Mouse (Mus musculus) heart, adult 8-10 months (tissue): ENCODE results near the gene Mpv17. TPM values are rescaled to one million over a fixed set of nuclear protein-coding genes. Genes with fewer than 3 reads are reported as not detected.

Experiments
- DNase-seq: peaks from one replicate; pipeline ENCODE4 v3.0.0; 2022; ENCODE audit warnings: low spot score
- total RNA-seq, 4 experiments: library from RNA; stranded (reverse); gene quantifications; 2 replicates each; pipeline ENCODE4 v1.2.4; 2022

Gene Mpv17
- total RNA-seq, 4 experiments from 2014 or later: 48.1 to 63.1 (median 53.9) TPM

GRCm38 (mm10) chr5:31108000-31108490 lies 46.0 kb downstream of the Mpv17 start, which contains the start of gene Slc30a3:
TSS of gene Slc30a3 (minus strand) at chr5:31108237.
- no peak for DNase-seq

GRCm38 (mm10) chr5:31105814-31106335 lies 48.2 kb downstream of the Mpv17 start, which contains the start of gene Dnajc5g:
TSS of gene Dnajc5g (plus strand) at chr5:31106285.
- no peak for DNase-seq

GRCm38 (mm10) chr5:31095711-31096480 lies 58.2 kb downstream of the Mpv17 start:
- no peak for DNase-seq

GRCm38 (mm10) chr5:31094799-31095691 lies 59.0 kb downstream of the Mpv17 start:
- DNase-seq: peak; percentile 67

GRCm38 (mm10) chr5:31094100-31094798 lies 59.8 kb downstream of the Mpv17 start:
- no peak for DNase-seq

- no peak for DNase-seq
These were observed 60.7 kb downstream of the Mpv17 start for GRCm38 (mm10) chr5:31093151-31094041.

GRCm38 (mm10) chr5:31092231-31092975 lies 61.6 kb downstream of the Mpv17 start:
- no peak for DNase-seq

Other genes starting within 250 kb of the Mpv17 start
- 100 to 1,000 TPM; 140 to 164 (median 156) TPM for gene Ost4, start 246.5 kb downstream of the Mpv17 start, total RNA-seq
- 10 to 100 TPM; 13.9 to 16.6 (median 16.0) TPM for gene Emilin1, start 240.8 kb downstream of the Mpv17 start, total RNA-seq
- 10 to 100 TPM; 23.8 to 31.8 (median 26.6) TPM for gene Khk, start 232.8 kb downstream of the Mpv17 start, total RNA-seq
- gene Cgref1, start 208.7 kb downstream of the Mpv17 start, total RNA-seq: under 1 TPM; 0.37 to 0.97 (median 0.60) TPM
- 10 to 100 TPM; 82.1 to 97.6 (median 89.6) TPM for gene Preb, start 193.9 kb downstream of the Mpv17 start, total RNA-seq
- 1 to 10 TPM in 1 of 4 experiments, under 1 TPM in 3; 0.85 to 1.9 (median 0.91) TPM for gene Tcf23, start 185.6 kb downstream of the Mpv17 start, total RNA-seq
- gene Atraid, start 105.9 kb downstream of the Mpv17 start, total RNA-seq: 10 to 100 TPM; 51.3 to 56.5 (median 53.1) TPM
- 10 to 100 TPM; 10.8 to 18.8 (median 12.4) TPM for gene Slc5a6, start 105.3 kb downstream of the Mpv17 start, total RNA-seq
- gene Cad, start 99.5 kb downstream of the Mpv17 start, total RNA-seq: 10 to 100 TPM; 13.0 to 17.3 (median 16.3) TPM
- gene Dnajc5g, start 48.0 kb downstream of the Mpv17 start, total RNA-seq: not detected
- gene Slc30a3, start 46.0 kb downstream of the Mpv17 start, total RNA-seq: under 1 TPM in 1 of 4 experiments, not detected in 3; 0.16 TPM
- gene Trim54, start 37.5 kb downstream of the Mpv17 start, total RNA-seq: 100 to 1,000 TPM; 360 to 427 (median 392) TPM
- not detected for gene Ucn, start 15.4 kb downstream of the Mpv17 start, total RNA-seq
- gene Gm29609, start 25.7 kb upstream of the Mpv17 start, total RNA-seq: 1 to 10 TPM in 1 of 4 experiments, under 1 TPM in 3; 0.29 to 3.4 (median 0.55) TPM
- 10 to 100 TPM; 23.6 to 33.3 (median 26.4) TPM for gene Gtf3c2, start 25.9 kb upstream of the Mpv17 start, total RNA-seq
- gene Snx17, start 39.0 kb upstream of the Mpv17 start, total RNA-seq: 10 to 100 TPM; 62.1 to 65.5 (median 62.7) TPM
- gene Eif2b4, start 39.2 kb upstream of the Mpv17 start, total RNA-seq: 10 to 100 TPM; 40.2 to 53.8 (median 44.7) TPM
- gene Zfp513, start 48.1 kb upstream of the Mpv17 start, total RNA-seq: 10 to 100 TPM in 1 of 4 experiments, 1 to 10 TPM in 3; 7.1 to 11.2 (median 8.1) TPM
- gene Ppm1g, start 66.4 kb upstream of the Mpv17 start, total RNA-seq: 10 to 100 TPM; 45.3 to 71.9 (median 57.3) TPM
- 10 to 100 TPM; 75.9 to 87.9 (median 81.8) TPM for gene Nrbp1, start 86.6 kb upstream of the Mpv17 start, total RNA-seq
- gene Gm9970, start 87.0 kb upstream of the Mpv17 start, total RNA-seq: under 1 TPM in 2 of 4 experiments, not detected in 2; 0.72 to 0.87 TPM
- gene Krtcap3, start 97.4 kb upstream of the Mpv17 start, total RNA-seq: 1 to 10 TPM; 1.3 to 2.5 (median 1.6) TPM
- gene Ift172, start 136.9 kb upstream of the Mpv17 start, total RNA-seq: 10 to 100 TPM; 33.9 to 50.7 (median 42.3) TPM
- 1 to 10 TPM; 2.6 to 5.6 (median 5.2) TPM for gene Fndc4, start 141.8 kb upstream of the Mpv17 start, total RNA-seq
- not detected for gene Gckr, start 143.2 kb upstream of the Mpv17 start, total RNA-seq